Mouse (Mus musculus): ENCODE data around the gene Soga1. TPM values are rescaled to one million over a fixed set of nuclear protein-coding genes. Genes with fewer than 3 reads are reported as not detected.

Soga1 gene
- polyA plus RNA-seq, 1 experiment from 2014 or later = 8.1 TPM

DNA sequence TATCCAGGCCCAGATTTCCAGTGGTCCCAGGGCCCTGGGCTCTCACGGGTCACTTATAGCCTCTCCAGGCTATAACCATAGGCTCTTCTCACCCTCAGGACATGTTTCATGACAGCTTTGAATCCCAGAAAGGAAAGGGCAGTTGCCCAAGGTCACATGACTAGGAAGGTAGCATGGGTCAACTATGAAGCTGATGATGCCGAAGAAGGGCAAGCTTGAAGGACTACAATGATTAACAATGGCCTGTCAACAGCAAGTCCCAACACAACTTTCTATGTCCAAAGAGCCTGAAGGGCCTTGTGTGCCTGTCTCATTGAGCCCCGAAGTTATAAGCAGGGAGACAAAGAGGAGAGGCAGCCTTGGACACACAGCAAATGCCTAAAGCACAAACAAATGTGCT is 21.9 kb downstream of the Soga1 start:
- Histone ChIP-seq H3K27me3 (ENCODE audit: control insufficient read depth, insufficient read depth, low read length) (no peaks in the 10 kb centered on the region), H3K9ac (replicated peaks; ENCODE audit: low read depth, low read length) (no peak overlapping the region), H3K4me1 (ENCODE audit: control insufficient read depth, insufficient read depth, low read length) (peaks cover 13% of the 10 kb centered on the region; the same call in 1 of the 2 replicates), H3K4me3 (ENCODE audit: low read depth, low read length) (no peak overlapping the region), H3K9me3 (ENCODE audit: control insufficient read depth, low read depth, low read length) (no peaks in the 10 kb centered on the region), H3K36me3 (ENCODE audit: control insufficient read depth, insufficient read depth, low read length) (peaks cover 42% of the 10 kb centered on the region), H3K27ac (ENCODE audit: low read length) (no peak overlapping the region), H3K4me2 (replicated peaks; ENCODE audit: low read depth, low read length) (no peak overlapping the region)
- no peak for ATAC-seq (ENCODE audit: insufficient number of reproducible peaks, insufficient read depth, low FRiP score, low read depth)
- 90% methylated on average over 3 of the region's 3 CpGs for WGBS

DNA sequence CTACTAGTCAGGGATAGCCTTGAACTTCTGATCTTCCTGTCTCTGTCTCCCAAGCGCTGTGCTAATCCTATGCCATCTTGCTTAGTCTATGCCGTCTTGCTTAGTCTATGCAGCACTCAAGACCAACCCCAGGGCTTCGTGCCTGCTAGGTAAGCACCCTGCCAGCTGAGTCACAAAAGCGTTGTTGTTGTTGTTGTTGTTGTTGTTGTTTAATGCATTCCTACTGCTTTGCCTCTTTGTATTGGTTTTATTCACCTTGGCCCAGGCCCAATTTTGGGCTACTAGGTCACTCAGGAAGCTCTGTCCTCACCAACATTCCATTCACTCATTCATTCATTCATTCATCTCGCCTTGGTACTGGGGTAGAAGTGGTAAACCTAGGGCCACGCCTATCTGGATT is 23.3 kb downstream of the Soga1 start:
- Histone ChIP-seq H3K4me3 (ENCODE audit: low read depth, low read length) (no peak overlapping the region), H3K36me3 (ENCODE audit: control insufficient read depth, insufficient read depth, low read length) (peaks cover 46% of the 10 kb centered on the region), H3K27me3 (ENCODE audit: control insufficient read depth, insufficient read depth, low read length) (no peaks in the 10 kb centered on the region), H3K4me1 (ENCODE audit: control insufficient read depth, insufficient read depth, low read length) (peaks cover 13% of the 10 kb centered on the region; the same call in 1 of the 2 replicates), H3K27ac (ENCODE audit: low read length) (no peak overlapping the region), H3K9me3 (ENCODE audit: control insufficient read depth, low read depth, low read length) (no peaks in the 10 kb centered on the region), H3K9ac (replicated peaks; ENCODE audit: low read depth, low read length) (no peak overlapping the region), H3K4me2 (replicated peaks; ENCODE audit: low read depth, low read length) (no peak overlapping the region)
- ATAC-seq (ENCODE audit: insufficient number of reproducible peaks, insufficient read depth, low FRiP score, low read depth) = no peak
- WGBS = 91% methylated on average over 6 of the region's 6 CpGs

GRCm38 (mm10) chr2:157054816-157055215 is 24.2 kb downstream of the Soga1 start:
- Histone ChIP-seq H3K4me3 (ENCODE audit: low read depth, low read length) (no peak overlapping the region), H3K4me1 (ENCODE audit: control insufficient read depth, insufficient read depth, low read length) (peaks cover 13% of the 10 kb centered on the region; the same call in 1 of the 2 replicates), H3K36me3 (ENCODE audit: control insufficient read depth, insufficient read depth, low read length) (peaks cover 43% of the 10 kb centered on the region), H3K4me2 (replicated peaks; ENCODE audit: low read depth, low read length) (no peak overlapping the region), H3K27me3 (ENCODE audit: control insufficient read depth, insufficient read depth, low read length) (no peaks in the 10 kb centered on the region), H3K27ac (ENCODE audit: low read length) (no peak overlapping the region), H3K9ac (replicated peaks; ENCODE audit: low read depth, low read length) (no peak overlapping the region), H3K9me3 (ENCODE audit: control insufficient read depth, low read depth, low read length) (no peaks in the 10 kb centered on the region)
- 71% methylated on average over 5 of the region's 5 CpGs for WGBS
- no peak for ATAC-seq (ENCODE audit: insufficient number of reproducible peaks, insufficient read depth, low FRiP score, low read depth)

DNA sequence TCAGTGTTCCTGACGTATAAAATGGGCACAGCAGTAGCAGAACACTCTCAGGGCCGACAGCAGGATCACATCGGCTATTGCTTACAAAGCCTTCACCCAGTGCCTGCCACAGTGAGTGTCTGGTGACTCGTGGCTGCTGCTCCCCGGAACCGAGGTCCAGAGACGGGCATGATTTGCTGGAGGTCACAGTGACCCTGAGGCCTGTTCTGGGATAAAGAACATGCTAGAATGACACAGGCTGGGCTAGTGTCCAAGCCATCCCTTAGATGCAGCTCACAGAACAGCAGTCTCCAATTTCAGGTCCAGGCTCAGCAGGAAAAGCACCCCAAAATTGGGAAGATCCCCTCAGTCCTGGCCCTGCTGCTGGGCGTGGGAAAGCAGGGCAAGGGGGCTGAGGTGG is 24.8 kb downstream of the Soga1 start:
- H3K9ac ChIP-seq (replicated peaks; ENCODE audit: low read depth, low read length) = no peak overlapping the region
- WGBS = 84% methylated on average over 8 of the region's 8 CpGs
- no peaks in the 10 kb centered on the region for H3K27me3 ChIP-seq (ENCODE audit: control insufficient read depth, insufficient read depth, low read length)
- H3K36me3 ChIP-seq (ENCODE audit: control insufficient read depth, insufficient read depth, low read length) = peaks cover 40% of the 10 kb centered on the region
- H3K4me2 ChIP-seq (replicated peaks; ENCODE audit: low read depth, low read length) = no peak overlapping the region
- H3K4me3 ChIP-seq (ENCODE audit: low read depth, low read length) = no peak overlapping the region
- H3K27ac ChIP-seq (ENCODE audit: low read length) = no peak overlapping the region
- no peaks in the 10 kb centered on the region for H3K9me3 ChIP-seq (ENCODE audit: control insufficient read depth, low read depth, low read length)
- no peak for ATAC-seq (ENCODE audit: insufficient number of reproducible peaks, insufficient read depth, low FRiP score, low read depth)
- peaks cover 12% of the 10 kb centered on the region; the same call in 1 of the 2 replicates for H3K4me1 ChIP-seq (ENCODE audit: control insufficient read depth, insufficient read depth, low read length)

DNA sequence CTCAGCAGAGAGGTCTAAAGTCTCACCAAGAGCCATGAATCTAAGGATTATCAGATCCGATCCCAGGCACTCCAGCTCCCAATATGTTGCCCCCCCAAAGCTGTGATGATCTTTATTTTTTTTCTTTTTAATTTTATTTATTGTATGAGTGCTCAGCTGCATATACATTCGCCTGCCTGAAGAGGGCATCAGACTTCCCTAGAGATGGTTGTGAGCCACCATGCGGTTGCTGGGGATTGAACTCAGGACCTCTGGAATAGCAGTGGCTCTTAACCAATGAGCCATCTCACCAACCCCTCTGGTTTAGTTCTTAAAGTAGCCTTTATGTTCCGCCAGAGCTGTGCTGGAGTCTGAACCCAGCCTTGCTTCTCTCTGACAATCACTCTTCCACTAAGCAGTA is 25.3 kb downstream of the Soga1 start:
- Histone ChIP-seq H3K4me2 (replicated peaks; ENCODE audit: low read depth, low read length) (no peak overlapping the region), H3K36me3 (ENCODE audit: control insufficient read depth, insufficient read depth, low read length) (peaks cover 40% of the 10 kb centered on the region), H3K4me1 (ENCODE audit: control insufficient read depth, insufficient read depth, low read length) (peaks cover 7% of the 10 kb centered on the region; the same call in 1 of the 2 replicates), H3K27ac (ENCODE audit: low read length) (no peak overlapping the region), H3K9me3 (ENCODE audit: control insufficient read depth, low read depth, low read length) (no peaks in the 10 kb centered on the region), H3K4me3 (ENCODE audit: low read depth, low read length) (no peak overlapping the region), H3K9ac (replicated peaks; ENCODE audit: low read depth, low read length) (no peak overlapping the region), H3K27me3 (ENCODE audit: control insufficient read depth, insufficient read depth, low read length) (no peaks in the 10 kb centered on the region)
- no peak for ATAC-seq (ENCODE audit: insufficient number of reproducible peaks, insufficient read depth, low FRiP score, low read depth)
- WGBS = 72% methylated on average over 4 of the region's 4 CpGs

GRCm38 (mm10) chr2:157053124-157053523 is 25.9 kb downstream of the Soga1 start:
- H3K36me3 ChIP-seq (ENCODE audit: control insufficient read depth, insufficient read depth, low read length) = peaks cover 43% of the 10 kb centered on the region
- H3K4me1 ChIP-seq (ENCODE audit: control insufficient read depth, insufficient read depth, low read length) = peaks cover under 1% of the 10 kb centered on the region; the same call in 1 of the 2 replicates
- H3K27me3 ChIP-seq (ENCODE audit: control insufficient read depth, insufficient read depth, low read length) = no peaks in the 10 kb centered on the region
- no peak for ATAC-seq (ENCODE audit: insufficient number of reproducible peaks, insufficient read depth, low FRiP score, low read depth)
- no peaks in the 10 kb centered on the region for H3K9me3 ChIP-seq (ENCODE audit: control insufficient read depth, low read depth, low read length)
- WGBS = over 99% methylated on average over 5 of the region's 5 CpGs
- no peak overlapping the region for H3K4me3 ChIP-seq (ENCODE audit: low read depth, low read length)
- no peak overlapping the region for H3K4me2 ChIP-seq (replicated peaks; ENCODE audit: low read depth, low read length)
- no peak overlapping the region for H3K9ac ChIP-seq (replicated peaks; ENCODE audit: low read depth, low read length)
- no peak overlapping the region for H3K27ac ChIP-seq (ENCODE audit: low read length)

- H3K36me3 ChIP-seq (ENCODE audit: control insufficient read depth, insufficient read depth, low read length) = peaks cover 41% of the 10 kb centered on the region
- H3K4me2 ChIP-seq (replicated peaks; ENCODE audit: low read depth, low read length) = no peak overlapping the region
- no peaks in the 10 kb centered on the region for H3K9me3 ChIP-seq (ENCODE audit: control insufficient read depth, low read depth, low read length)
- no peak overlapping the region for H3K9ac ChIP-seq (replicated peaks; ENCODE audit: low read depth, low read length)
- no peak overlapping the region for H3K4me3 ChIP-seq (ENCODE audit: low read depth, low read length)
- no peak for ATAC-seq (ENCODE audit: insufficient number of reproducible peaks, insufficient read depth, low FRiP score, low read depth)
- H3K27me3 ChIP-seq (ENCODE audit: control insufficient read depth, insufficient read depth, low read length) = no peaks in the 10 kb centered on the region
- WGBS = 82% methylated on average over 8 of the region's 8 CpGs
- no peaks in the 10 kb centered on the region for H3K4me1 ChIP-seq (ENCODE audit: control insufficient read depth, insufficient read depth, low read length)
- no peak overlapping the region for H3K27ac ChIP-seq (ENCODE audit: low read length)
Observed at GRCm38 (mm10) chr2:157052448-157052847, 26.6 kb downstream of the Soga1 start.

DNA sequence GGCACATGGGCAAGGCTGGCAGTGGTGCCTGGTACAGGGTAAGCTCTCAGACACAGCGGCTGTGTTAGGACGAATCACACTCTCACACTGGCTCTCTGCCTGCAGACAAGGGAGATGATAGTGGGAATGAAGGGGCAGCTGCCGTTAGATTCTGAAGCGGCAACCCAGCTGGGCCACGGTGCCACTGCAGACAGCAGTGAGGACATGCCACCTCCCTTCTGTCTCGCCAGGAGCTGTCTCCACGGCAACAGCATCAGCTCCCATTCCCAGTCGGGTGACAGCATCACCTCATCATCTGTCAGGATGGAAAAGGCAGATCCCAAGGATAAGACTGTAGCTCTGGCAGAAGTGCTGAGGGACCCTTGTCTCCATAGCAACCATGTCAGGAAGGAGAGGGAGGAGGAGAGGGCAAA is 29.2 kb downstream of the Soga1 start:
- ATAC-seq (ENCODE audit: insufficient number of reproducible peaks, insufficient read depth, low FRiP score, low read depth) = no peak
- Histone ChIP-seq H3K4me1 (ENCODE audit: control insufficient read depth, insufficient read depth, low read length) (no peaks in the 10 kb centered on the region), H3K27ac (ENCODE audit: low read length) (no peak overlapping the region), H3K4me2 (replicated peaks; ENCODE audit: low read depth, low read length) (no peak overlapping the region), H3K4me3 (ENCODE audit: low read depth, low read length) (no peak overlapping the region), H3K9ac (replicated peaks; ENCODE audit: low read depth, low read length) (no peak overlapping the region), H3K9me3 (ENCODE audit: control insufficient read depth, low read depth, low read length) (no peaks in the 10 kb centered on the region), H3K36me3 (ENCODE audit: control insufficient read depth, insufficient read depth, low read length) (peaks cover 43% of the 10 kb centered on the region), H3K27me3 (ENCODE audit: control insufficient read depth, insufficient read depth, low read length) (no peaks in the 10 kb centered on the region)
- 77% methylated on average over 8 of the region's 8 CpGs for WGBS
